Mouse (Mus musculus): Measurements from ENCODE around the gene Gpr55.
"Not testable (repeated sequence)": the region's sequence is repeated elsewhere in the genome, so short reads cannot be mapped to it uniquely, and the experiment has no call there.

Gene Gpr55

GRCm38 (mm10) chr1:85960873-85961272 lies at the start of gene Gpr55:
TSS of gene Gpr55 (minus strand) at chr1:85961007.
- no peak for DNase-seq

GRCm38 (mm10) chr1:86007778-86008177 lies 47.0 kb upstream of the Gpr55 start:
- peak; percentile 87 to 96 for DNase-seq

- DNase-seq = no peak
Measured at GRCm38 (mm10) chr1:86006040-86006439, 45.2 kb upstream of the Gpr55 start.

- no peak for DNase-seq
Measured at GRCm38 (mm10) chr1:86005540-86005939, 44.7 kb upstream of the Gpr55 start.

GRCm38 (mm10) chr1:85999853-86000570 lies 39.2 kb upstream of the Gpr55 start:
- peak; percentile 19 to 28 for DNase-seq

GRCm38 (mm10) chr1:85998012-85998411 lies 37.2 kb upstream of the Gpr55 start:
- no peak for DNase-seq

- no peak for DNase-seq
Measured at GRCm38 (mm10) chr1:85997221-85997620, 36.4 kb upstream of the Gpr55 start.

GRCm38 (mm10) chr1:85993541-85993940 lies 32.7 kb upstream of the Gpr55 start:
- no peak for DNase-seq

GRCm38 (mm10) chr1:85992175-85992574 lies 31.4 kb upstream of the Gpr55 start:
- DNase-seq = no peak

GRCm38 (mm10) chr1:85988882-85989281 lies 28.1 kb upstream of the Gpr55 start:
- not testable (repeated sequence) for DNase-seq

GRCm38 (mm10) chr1:85988351-85988750 lies 27.5 kb upstream of the Gpr55 start:
- no peak for DNase-seq

- DNase-seq = no peak
Measured at GRCm38 (mm10) chr1:85985784-85986183, 25.0 kb upstream of the Gpr55 start.

- peak; percentile 58 to 79 for DNase-seq
Measured at GRCm38 (mm10) chr1:85981738-85982357, 21.0 kb upstream of the Gpr55 start.

- no peak for DNase-seq
Measured at GRCm38 (mm10) chr1:85977709-85978108, 16.9 kb upstream of the Gpr55 start.

GRCm38 (mm10) chr1:85973468-85973877 lies 12.7 kb upstream of the Gpr55 start:
- no peak for DNase-seq

GRCm38 (mm10) chr1:85972341-85972740 lies 11.5 kb upstream of the Gpr55 start:
- no peak for DNase-seq

- no peak for DNase-seq
Measured at GRCm38 (mm10) chr1:85971070-85971469, 10.3 kb upstream of the Gpr55 start.

- no peak for DNase-seq
Measured at GRCm38 (mm10) chr1:85969519-85969918, 8.7 kb upstream of the Gpr55 start.

- no peak for DNase-seq
Measured at GRCm38 (mm10) chr1:85969081-85969480, 8.3 kb upstream of the Gpr55 start.

- DNase-seq = peak; percentile 5 to 11
Measured at GRCm38 (mm10) chr1:85965856-85966255, 5.0 kb upstream of the Gpr55 start.

- no peak for DNase-seq
Measured at GRCm38 (mm10) chr1:85962081-85962480, 1.3 kb upstream of the Gpr55 start.

GRCm38 (mm10) chr1:85959889-85960276 lies 924 bp downstream of the Gpr55 start:
- no peak for DNase-seq

- no peak for DNase-seq
Measured at GRCm38 (mm10) chr1:85959129-85959888, 1.5 kb downstream of the Gpr55 start.
